Mouse (Mus musculus) adipose tissue, adult 10 weeks (tissue): ENCODE measurements around the gene Scand1. TPM values are rescaled to one million over a fixed set of nuclear protein-coding genes. Genes with fewer than 3 reads are reported as not detected.

Experiments used
- polyA plus RNA-seq: library from polyadenylated mRNA; stranded (reverse); fragments of 350-450 nt; fragmentation: Illumina TruSeq; extraction: RNeasy Lipid Tissue Mini Kit (QIAGEN cat#74804); gene quantifications from one replicate; pipeline ENCODE4 v1.2.3, GENCODE M21; 2014; ENCODE audit warnings: low read depth, low replicate concordance

The Scand1 gene
- 39.8 TPM for polyA plus RNA-seq

GRCm38 (mm10) chr2:156312297-156312897, at the start of gene Scand1, which contains the start of gene Cnbd2:
Scand1 (minus strand) TSS chr2:156312704.
Cnbd2 (plus strand) TSS chr2:156312299.

Other genes with a start within 250 kb of the Scand1 start
- gene Spag4, start 247.5 kb downstream of the Scand1 start, polyA plus RNA-seq = 7.4 TPM
- 29.0 TPM for gene Cpne1, start 200.7 kb downstream of the Scand1 start, polyA plus RNA-seq
- gene Rbm12, start 200.7 kb downstream of the Scand1 start, polyA plus RNA-seq = 9.8 TPM
- 12.3 TPM for gene Gm28036, start 185.6 kb downstream of the Scand1 start, polyA plus RNA-seq
- 219 TPM for gene Romo1, start 168.7 kb downstream of the Scand1 start, polyA plus RNA-seq
- 44.4 TPM for gene Nfs1, start 168.5 kb downstream of the Scand1 start, polyA plus RNA-seq
- gene Rbm39, start 132.5 kb downstream of the Scand1 start, polyA plus RNA-seq = 182 TPM
- gene Phf20, start 116.2 kb downstream of the Scand1 start, polyA plus RNA-seq = 15.1 TPM
- 5.7 TPM for gene Cnbd2, start 405 bp downstream of the Scand1 start, polyA plus RNA-seq
- 30.1 TPM for gene Epb41l1, start 108.2 kb upstream of the Scand1 start, polyA plus RNA-seq
- gene Aar2, start 234.9 kb upstream of the Scand1 start, polyA plus RNA-seq = 17.1 TPM